Mouse (Mus musculus) limb, embryonic 13.5 days (tissue): Measurements from ENCODE around the gene Hint1. TPM values are rescaled to one million over a fixed set of nuclear protein-coding genes. Genes with fewer than 3 reads are reported as not detected.

ENCODE experiments used
- ATAC-seq: fragments of 200-750 bp; cut with Nextera tagmentation; 2 replicates; pipeline ENCODE4 v1.8.0; 2017; ENCODE audit warnings: low read depth, moderate number of reproducible peaks, moderate TSS enrichment; ENCODE audit not compliant: low FRiP score
- H3K27ac ChIP-seq: fragments of 300-500 bp; sonication (generic); 2 replicates; pipeline ENCODE4 v1.5.1; 2015; ENCODE audit warnings: inconsistent platforms, mild to moderate bottlenecking, moderate library complexity
- H3K27me3 ChIP-seq: fragments of 300-500 bp; sonication (generic); 2 replicates; pipeline ENCODE4 v1.6.1; 2015; ENCODE audit warnings: mild to moderate bottlenecking, inconsistent platforms
- H3K36me3 ChIP-seq: fragments of 300-500 bp; sonication (generic); 2 replicates; pipeline ENCODE4 v1.6.1; 2015; ENCODE audit warnings: inconsistent platforms, mild to moderate bottlenecking, moderate library complexity
- H3K4me1 ChIP-seq: fragments of 300-500 bp; sonication (generic); 2 replicates; pipeline ENCODE4 v1.6.1; 2015; ENCODE audit warnings: inconsistent platforms
- H3K4me2 ChIP-seq: fragments of 300-500 bp; sonication (generic); replicated peaks from 2 replicates; pipeline ENCODE4 v1.6.1; 2015; ENCODE audit warnings: inconsistent platforms, mild to moderate bottlenecking, moderate library complexity
- H3K4me3 ChIP-seq: fragments of 300-500 bp; sonication (generic); 2 replicates; pipeline ENCODE4 v1.5.1; 2015; ENCODE audit warnings: moderate library complexity, mild to moderate bottlenecking, inconsistent platforms
- H3K9ac ChIP-seq: fragments of 300-500 bp; sonication (generic); 2 replicates; pipeline ENCODE4 v1.6.1; 2015; ENCODE audit warnings: mild to moderate bottlenecking, inconsistent platforms
- H3K9me3 ChIP-seq: fragments of 300-500 bp; sonication (generic); 2 replicates; pipeline ENCODE4 v1.6.1; 2016; ENCODE audit warnings: inconsistent platforms
- WGBS: fragments of 180-500 bp; shearing (Covaris S2); methylation state at CpG from one replicate; pipeline ENCODE4 v1.1.7; 2015; 5-methylcytosine and 5-hydroxymethylcytosine counted together
- polyA plus RNA-seq: library from polyadenylated mRNA; unstranded; fragments of >200 nt; fragmentation: Nextera tagmentation; extraction: Ambion mirVana; gene quantifications from 2 replicates; pipeline ENCODE4 v1.2.1, GENCODE M21; 2015

The Hint1 gene
- polyA plus RNA-seq, 1 experiment from 2014 or later = 607 TPM

DNA sequence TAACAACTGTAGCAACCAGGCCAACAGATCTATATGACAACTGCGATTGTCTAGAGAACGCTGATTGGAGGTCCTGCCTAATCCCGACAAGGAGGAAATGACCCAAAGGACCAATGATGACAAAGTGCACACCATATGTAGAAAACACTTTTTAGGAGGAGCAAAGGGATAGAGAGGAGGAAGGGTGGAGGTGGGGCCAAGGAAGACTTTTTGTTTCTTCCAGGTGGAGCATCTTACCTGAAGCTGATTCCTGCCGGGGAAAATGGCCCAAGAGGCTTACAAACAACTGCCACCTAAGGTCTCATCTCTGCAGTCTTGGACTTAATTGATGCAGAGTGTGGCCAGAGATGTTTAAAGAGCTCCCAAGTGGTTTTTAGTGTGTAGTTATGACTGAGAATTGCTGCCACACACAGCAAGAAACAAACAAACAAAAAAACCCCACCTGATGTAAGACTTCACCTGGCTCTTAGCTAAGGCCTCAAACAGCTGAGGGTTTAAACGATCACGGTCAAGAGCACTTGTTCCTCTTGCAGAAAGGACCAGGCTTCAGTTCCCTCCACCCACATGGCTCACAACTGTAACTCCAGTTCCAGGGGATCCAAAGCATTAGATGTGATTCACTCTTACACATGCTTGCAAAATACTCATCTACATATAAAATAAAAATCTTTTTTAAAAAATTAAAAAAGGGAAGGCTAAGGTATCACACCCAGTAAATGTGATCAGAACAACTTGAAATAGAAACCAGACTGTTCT, 675 bp upstream of the Hint1 start:
- ATAC-seq = 0 out of 2 replicates have a peak, but pooled peaks have one; percentile 1
- Histone ChIP-seq H3K9me3 (no peaks in the 10 kb centered on the region), H3K4me1 (peaks cover 23% of the 10 kb centered on the region), H3K36me3 (peaks cover 13% of the 10 kb centered on the region), H3K9ac (peak overlapping the region; percentile 97), H3K4me2 (peak overlapping the region; percentile 69), H3K27ac (peak overlapping the region; percentile 88; the same call in 1 of the 2 replicates), H3K27me3 (no peaks in the 10 kb centered on the region), H3K4me3 (peak overlapping the region; percentile 82)
- 73% methylated on average over 6 of the region's 6 CpGs for whole genome bisulfite sequencing

DNA sequence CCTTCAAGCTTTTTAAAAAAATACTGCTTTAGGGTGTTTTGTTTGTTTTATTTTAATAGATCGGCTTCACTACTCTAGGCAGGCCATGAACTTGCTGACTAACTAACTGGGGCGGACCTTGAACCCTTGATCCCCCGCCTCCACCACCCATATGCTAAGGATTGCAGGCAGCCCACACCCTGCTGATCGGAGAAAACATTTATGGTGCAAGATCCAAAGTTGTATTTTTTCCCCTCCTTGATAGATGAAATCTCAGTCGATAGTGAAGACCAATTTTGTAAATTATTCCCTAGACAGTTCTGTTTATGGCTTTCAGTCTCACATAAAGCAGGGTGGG, 834 bp downstream of the Hint1 start:
- Histone ChIP-seq H3K9ac (peak overlapping the region; percentile 97), H3K27me3 (no peaks in the 10 kb centered on the region), H3K4me2 (peak overlapping the region; percentile 69), H3K4me1 (peaks cover 23% of the 10 kb centered on the region), H3K4me3 (peak overlapping the region; percentile 82), H3K27ac (peak overlapping the region; percentile 88), H3K9me3 (no peaks in the 10 kb centered on the region), H3K36me3 (peaks cover 27% of the 10 kb centered on the region)
- no peak for ATAC-seq
- WGBS = 1% methylated on average over 5 of the region's 5 CpGs

DNA sequence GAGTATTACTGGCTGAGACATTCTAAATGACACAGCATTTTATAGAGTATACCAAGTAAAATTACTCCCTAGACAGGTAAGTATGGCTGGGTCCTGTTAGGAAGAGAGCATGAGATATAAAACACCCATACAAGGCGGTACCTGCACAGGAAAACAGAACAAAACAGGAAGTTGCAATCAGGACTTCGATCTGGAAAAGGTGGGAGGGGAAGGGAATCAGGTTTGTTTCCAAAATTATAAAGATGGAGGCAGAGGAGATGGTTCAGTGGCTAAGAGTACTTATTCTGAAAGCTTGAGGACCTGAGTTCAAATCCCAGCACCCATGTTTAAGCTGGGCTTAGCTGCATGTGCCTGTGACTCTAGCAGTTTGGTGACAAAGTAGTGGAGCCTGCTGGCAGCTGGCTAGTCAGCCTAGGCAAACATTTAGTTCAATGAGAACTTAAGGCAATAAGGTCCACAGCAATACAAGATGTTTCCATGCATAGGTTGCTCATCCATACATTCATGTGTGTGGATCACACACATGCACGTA, 1.8 kb downstream of the Hint1 start:
- Histone ChIP-seq H3K27me3 (no peaks in the 10 kb centered on the region), H3K4me1 (peaks cover 23% of the 10 kb centered on the region), H3K4me3 (peak overlapping the region; percentile 82), H3K9ac (no peak overlapping the region; the same call in 1 of the 2 replicates), H3K27ac (no peak overlapping the region), H3K36me3 (peaks cover 36% of the 10 kb centered on the region), H3K9me3 (no peaks in the 10 kb centered on the region), H3K4me2 (peak overlapping the region; percentile 69)
- ATAC-seq = no peak
- 71% methylated on average over 3 of the region's 3 CpGs for WGBS

DNA sequence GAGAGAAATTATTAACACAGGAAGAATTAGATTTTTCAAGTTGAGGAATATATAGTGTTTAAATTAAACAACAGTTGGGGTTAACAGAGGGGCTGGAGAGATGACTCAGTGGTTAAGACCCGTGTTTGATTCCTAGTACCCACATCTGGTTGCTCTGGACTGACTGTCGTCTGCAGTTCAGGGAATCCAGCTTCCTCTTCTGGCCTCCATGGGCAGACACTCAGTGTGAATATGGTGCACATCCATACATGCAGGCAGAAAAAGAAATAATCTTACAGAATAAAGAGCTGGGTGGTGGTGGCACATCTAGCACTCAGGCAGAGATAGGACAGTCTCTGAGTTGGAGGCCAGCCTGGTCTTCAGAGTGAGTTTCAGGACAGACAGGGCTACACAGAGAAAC, 2.3 kb downstream of the Hint1 start:
- Histone ChIP-seq H3K9me3 (no peaks in the 10 kb centered on the region), H3K4me3 (no peak overlapping the region), H3K36me3 (peaks cover 41% of the 10 kb centered on the region), H3K27me3 (no peaks in the 10 kb centered on the region), H3K4me1 (peaks cover 23% of the 10 kb centered on the region), H3K9ac (no peak overlapping the region), H3K4me2 (peak overlapping the region; percentile 69), H3K27ac (no peak overlapping the region)
- no peak for ATAC-seq
- WGBS = 72% methylated on average over 2 of the region's 2 CpGs

DNA sequence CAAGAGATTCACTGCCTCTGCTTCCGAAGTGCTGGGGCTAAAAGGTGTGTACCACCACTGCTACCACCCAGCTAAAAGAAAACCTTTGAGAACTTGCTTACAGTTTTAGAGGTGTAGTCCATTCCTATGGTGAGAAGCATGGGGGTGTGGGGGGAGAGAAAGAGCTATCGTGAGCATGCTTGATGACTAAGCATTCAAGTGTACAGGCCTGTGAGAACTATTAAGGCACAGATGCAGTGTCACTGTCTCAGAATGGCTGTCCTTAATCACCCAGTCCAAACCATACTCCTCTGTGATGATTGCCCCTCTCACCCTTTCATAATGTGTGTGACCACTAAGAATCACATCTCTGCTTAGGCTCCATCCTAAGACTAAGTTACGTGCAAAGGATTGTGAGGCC, 3.1 kb downstream of the Hint1 start:
- no peak overlapping the region for H3K4me2 ChIP-seq
- H3K4me3 ChIP-seq = no peak overlapping the region
- no peaks in the 10 kb centered on the region for H3K27me3 ChIP-seq
- H3K4me1 ChIP-seq = peaks cover 23% of the 10 kb centered on the region
- H3K9me3 ChIP-seq = no peaks in the 10 kb centered on the region
- no peak overlapping the region for H3K9ac ChIP-seq
- 84% methylated on average over 3 of the region's 3 CpGs for WGBS
- peaks cover 50% of the 10 kb centered on the region for H3K36me3 ChIP-seq
- peak overlapping the region; percentile 11; the same call in 1 of the 2 replicates for H3K27ac ChIP-seq
- ATAC-seq = no peak

DNA sequence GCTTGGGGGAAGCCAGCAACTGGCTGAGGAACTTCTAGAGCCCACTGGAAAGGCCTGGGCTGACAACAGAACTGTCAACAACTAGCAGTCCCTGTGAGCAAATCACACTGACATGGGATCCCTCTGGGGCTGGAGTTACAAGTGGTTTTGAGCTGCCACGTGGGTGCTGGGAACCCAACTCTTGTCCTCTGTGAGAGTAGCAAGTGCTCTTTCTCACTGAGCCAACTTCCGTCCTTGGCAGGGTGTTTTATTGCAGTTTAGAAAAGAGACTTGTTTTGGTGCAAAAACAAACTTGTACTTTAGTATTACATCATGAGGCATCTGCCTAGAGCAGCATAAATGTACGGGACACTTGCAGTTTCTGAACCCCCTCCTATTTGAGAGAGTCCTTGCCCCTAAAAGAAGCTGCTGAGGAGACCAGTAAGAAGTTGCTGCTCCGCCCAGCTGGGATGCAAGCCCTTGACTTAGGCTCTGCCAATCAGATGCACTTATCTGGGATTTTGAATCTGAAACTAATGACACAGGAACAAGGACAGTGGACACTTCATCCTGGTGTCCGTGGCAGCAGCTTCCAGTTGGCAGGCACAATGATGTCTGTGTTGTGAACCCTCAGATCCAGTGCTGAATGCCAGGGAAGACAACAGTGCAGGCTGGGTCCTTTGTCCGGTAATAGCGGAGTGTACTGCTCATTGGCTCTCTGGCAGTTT, 5.8 kb downstream of the Hint1 start:
- no peak for ATAC-seq
- Histone ChIP-seq H3K4me2 (no peak overlapping the region), H3K4me3 (no peak overlapping the region), H3K9ac (no peak overlapping the region), H3K9me3 (no peaks in the 10 kb centered on the region), H3K4me1 (peaks cover 19% of the 10 kb centered on the region), H3K27ac (no peak overlapping the region), H3K27me3 (no peaks in the 10 kb centered on the region), H3K36me3 (peaks cover 52% of the 10 kb centered on the region)
- WGBS = 80% methylated on average over 7 of the region's 7 CpGs

DNA sequence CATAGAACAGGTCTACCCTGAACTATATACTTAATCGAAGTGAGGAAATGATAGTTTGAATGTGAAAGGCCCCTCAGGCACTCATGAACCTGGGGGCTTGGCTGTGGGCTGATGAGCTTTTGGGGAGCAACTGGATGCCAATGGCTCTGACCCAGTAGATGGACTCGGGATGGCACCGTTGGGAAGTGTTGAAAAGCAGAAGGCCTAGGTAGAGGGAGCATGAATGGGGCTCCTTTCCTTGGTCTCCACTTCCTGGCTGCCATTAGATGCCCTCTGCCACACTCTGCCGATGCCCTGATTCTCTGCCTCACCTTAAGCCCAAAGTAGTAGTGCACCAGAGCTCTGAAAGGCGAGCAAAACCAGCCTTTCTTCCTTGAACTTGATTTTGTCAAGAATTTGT, 9.8 kb downstream of the Hint1 start:
- Histone ChIP-seq H3K9me3 (no peaks in the 10 kb centered on the region), H3K36me3 (peaks cover 34% of the 10 kb centered on the region), H3K4me3 (no peak overlapping the region), H3K9ac (no peak overlapping the region), H3K27me3 (no peaks in the 10 kb centered on the region), H3K4me2 (no peak overlapping the region), H3K27ac (no peak overlapping the region), H3K4me1 (0 out of 2 replicates have a peak, but pooled peaks cover 3% of the 10 kb centered on the region)
- 81% methylated on average over 5 of the region's 5 CpGs for WGBS
- no peak for ATAC-seq

DNA sequence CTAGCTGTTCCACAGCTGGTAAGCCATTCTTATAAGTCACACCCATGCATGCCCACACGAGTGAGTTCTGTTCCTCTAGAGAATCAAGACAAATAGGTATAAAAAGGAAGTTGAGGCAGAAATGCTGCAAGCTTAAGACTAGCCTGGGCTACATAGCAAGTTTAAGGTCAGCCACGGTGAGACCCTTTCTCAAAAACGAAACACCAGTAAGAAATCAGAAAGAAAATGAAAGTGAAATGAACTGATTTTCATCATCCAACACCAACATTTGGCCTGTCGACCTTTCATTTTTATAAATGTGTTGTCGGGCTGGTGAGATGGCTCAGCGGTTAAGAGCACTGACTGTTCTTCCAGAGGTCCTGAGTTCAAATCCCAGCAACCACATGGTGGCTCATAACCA, 12.7 kb downstream of the Hint1 start:
- H3K4me3 ChIP-seq = no peak overlapping the region
- no peaks in the 10 kb centered on the region for H3K27me3 ChIP-seq
- no peaks in the 10 kb centered on the region for H3K9me3 ChIP-seq
- ATAC-seq = no peak
- H3K9ac ChIP-seq = no peak overlapping the region
- H3K4me1 ChIP-seq = peaks cover 10% of the 10 kb centered on the region; the same call in 1 of the 2 replicates
- 85% methylated on average over 6 of the region's 6 CpGs for WGBS
- no peak overlapping the region for H3K4me2 ChIP-seq
- peaks cover 7% of the 10 kb centered on the region for H3K36me3 ChIP-seq
- H3K27ac ChIP-seq = no peak overlapping the region

DNA sequence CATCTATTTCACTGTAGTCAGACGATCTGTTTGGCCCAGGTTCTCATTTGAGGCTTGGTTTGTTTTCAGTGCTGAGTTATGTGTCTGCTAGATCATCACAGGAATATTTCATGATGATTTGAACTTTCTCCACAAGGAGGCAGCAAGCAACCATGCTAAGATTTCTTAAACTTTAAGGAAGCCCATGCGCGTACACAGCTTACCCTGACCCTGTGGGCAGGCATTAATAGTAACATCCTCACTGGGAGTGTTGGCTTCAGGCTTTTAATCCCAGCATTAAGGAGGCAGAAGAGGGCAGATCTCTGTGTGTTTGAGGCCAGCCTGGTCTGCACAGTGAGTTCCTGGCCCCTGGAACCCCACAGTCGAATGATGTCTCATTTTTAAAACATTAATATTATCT, 13.3 kb downstream of the Hint1 start:
- H3K27ac ChIP-seq = no peak overlapping the region
- no peak overlapping the region for H3K4me2 ChIP-seq
- no peak overlapping the region for H3K9ac ChIP-seq
- no peak overlapping the region for H3K4me3 ChIP-seq
- peaks cover 1% of the 10 kb centered on the region for H3K36me3 ChIP-seq
- WGBS = 31% methylated on average over 4 of the region's 4 CpGs
- peak; percentile 48 for ATAC-seq
- H3K27me3 ChIP-seq = no peaks in the 10 kb centered on the region
- peaks cover 11% of the 10 kb centered on the region; the same call in 1 of the 2 replicates for H3K4me1 ChIP-seq
- H3K9me3 ChIP-seq = no peaks in the 10 kb centered on the region

DNA sequence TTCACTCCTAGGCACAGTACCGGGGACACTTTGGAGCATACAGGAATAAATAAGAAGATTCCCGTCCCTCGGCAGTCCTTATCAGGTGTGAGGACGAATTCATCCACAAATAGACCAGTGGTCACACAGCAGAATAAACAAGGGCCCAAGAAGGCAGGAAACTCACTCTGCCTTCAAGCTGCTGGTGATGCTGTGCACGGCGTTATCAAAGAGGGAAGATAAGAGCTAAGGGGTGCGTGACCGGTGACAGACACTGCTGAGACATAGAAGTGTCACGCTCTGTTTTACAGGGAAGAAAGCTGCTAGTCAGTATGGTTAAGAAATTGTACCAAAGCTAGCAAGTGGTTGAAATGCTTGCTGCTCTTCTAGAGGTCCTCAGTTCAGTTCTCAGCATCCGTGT, 13.7 kb downstream of the Hint1 start:
- Histone ChIP-seq H3K4me3 (no peak overlapping the region), H3K9ac (no peak overlapping the region), H3K27me3 (no peaks in the 10 kb centered on the region), H3K27ac (no peak overlapping the region), H3K4me2 (no peak overlapping the region), H3K36me3 (no peaks in the 10 kb centered on the region), H3K9me3 (no peaks in the 10 kb centered on the region), H3K4me1 (peaks cover 15% of the 10 kb centered on the region)
- 79% methylated on average over 10 of the region's 10 CpGs for WGBS
- 0 out of 2 replicates have a peak, but pooled peaks have one; percentile 15 for ATAC-seq

DNA sequence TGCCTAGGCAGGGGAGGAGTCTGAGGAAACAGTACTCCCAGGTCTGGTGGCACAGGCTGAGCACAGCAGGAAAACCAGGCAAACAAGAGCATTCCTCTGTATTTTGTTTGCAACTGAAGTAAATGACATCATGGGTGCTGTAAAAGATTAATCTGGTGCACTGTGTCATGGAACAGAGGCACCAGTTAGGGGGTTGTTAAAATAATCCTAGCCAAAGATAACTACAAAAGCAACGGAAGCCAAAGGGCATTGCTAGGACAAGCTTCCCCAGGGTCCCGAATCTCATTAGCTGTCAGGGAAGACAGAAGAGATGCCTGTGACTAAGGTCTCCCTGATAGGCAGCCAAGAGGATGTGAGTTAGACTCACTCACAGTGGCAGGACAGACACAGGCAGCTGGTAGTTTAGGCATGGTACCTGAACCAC, 14.9 kb downstream of the Hint1 start:
- H3K4me2 ChIP-seq = no peak overlapping the region
- H3K4me3 ChIP-seq = no peak overlapping the region
- no peaks in the 10 kb centered on the region for H3K9me3 ChIP-seq
- ATAC-seq = no peak
- H3K4me1 ChIP-seq = peaks cover 22% of the 10 kb centered on the region
- H3K27me3 ChIP-seq = peaks cover 3% of the 10 kb centered on the region; the same call in 1 of the 2 replicates
- no peak overlapping the region for H3K27ac ChIP-seq
- WGBS = 12% methylated on average over 2 of the region's 2 CpGs
- no peak overlapping the region for H3K9ac ChIP-seq
- no peaks in the 10 kb centered on the region for H3K36me3 ChIP-seq

DNA sequence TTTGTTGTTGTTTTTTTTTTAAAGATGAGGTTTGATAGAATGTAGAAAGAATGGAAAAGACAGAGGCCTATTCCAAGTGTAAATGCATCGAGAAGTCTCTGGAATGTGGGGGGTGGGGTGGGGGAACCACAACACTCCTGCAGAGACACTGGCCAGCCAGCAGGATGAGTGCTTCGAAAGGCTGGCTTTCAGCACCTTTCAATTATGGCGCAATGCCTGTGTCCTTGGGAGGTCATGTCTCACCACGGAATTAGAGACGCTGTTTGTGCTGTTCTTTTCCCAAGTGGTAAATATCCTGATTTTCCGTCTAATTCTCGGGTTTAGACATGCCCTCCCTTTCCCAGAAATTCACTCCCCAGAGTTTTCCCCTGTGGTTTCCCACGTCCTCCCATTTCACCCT, 16.5 kb downstream of the Hint1 start:
- Histone ChIP-seq H3K36me3 (no peaks in the 10 kb centered on the region), H3K4me2 (no peak overlapping the region), H3K4me1 (peaks cover 22% of the 10 kb centered on the region), H3K27ac (no peak overlapping the region), H3K27me3 (peaks cover 18% of the 10 kb centered on the region), H3K9me3 (no peaks in the 10 kb centered on the region), H3K9ac (no peak overlapping the region), H3K4me3 (no peak overlapping the region)
- ATAC-seq = no peak
- 27% methylated on average over 8 of the region's 8 CpGs for WGBS
